Comparison of ENCODE assay signal across 38 mouse cellular contexts in the genomic region with DNA sequence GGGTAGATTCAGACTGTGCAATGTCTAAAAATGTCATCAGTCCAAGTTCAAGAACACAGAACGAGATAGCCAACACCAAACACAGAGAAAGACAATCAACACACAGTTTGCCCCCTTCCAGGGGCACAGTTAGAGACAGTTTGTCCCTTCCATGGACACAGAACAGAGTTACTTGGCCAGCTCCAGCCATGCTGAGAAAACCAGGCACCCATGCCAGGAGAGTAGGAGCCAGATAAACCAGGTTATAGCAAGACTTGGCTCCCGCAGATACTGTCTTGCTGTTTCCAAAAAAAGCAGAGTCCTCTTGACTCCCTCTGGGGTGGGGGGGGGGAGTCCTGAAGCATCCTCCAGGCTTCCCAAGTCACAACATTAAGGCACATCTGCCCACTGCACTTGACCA. TPM values are rescaled to one million over a fixed set of nuclear protein-coding genes. Genes with fewer than 3 reads are reported as not detected.
DNase-seq lines count a peak whose midpoint lies in the region; ATAC-seq and TF ChIP-seq lines count a peak whose summit lies in the region.
"Had no signal": no experiment of that assay in that cellular context is flagged by ENCODE, and none has a peak within 500 bp of the region (broad histone marks: within the 10 kb centered on the region; RNA-seq: fewer than 3 reads in every experiment).

No protein-coding gene starts in this region.

- no peak for ATAC-seq in liver, embryonic 12.5 days
- ATAC-seq in intestine, embryonic 15.5 days = no peak
- ATAC-seq: forebrain, embryonic 13.5 days; hindbrain, postnatal 0 days; intestine, embryonic 16.5 days; liver, postnatal 0 days had no signal

- intact Hi-C loops in heart, postnatal 14 days (cut with DNase I) = no loop called here

- H3K4me2 ChIP-seq in liver, embryonic 12.5 days = no peak overlapping the region
- no peak overlapping the region for H3K4me2 ChIP-seq in intestine, embryonic 15.5 days (replicated peaks)
- H3K4me2 ChIP-seq: embryonic facial prominence, embryonic 15.5 days; forebrain, embryonic 13.5 days; heart, embryonic 13.5 days; limb, embryonic 12.5 days; liver, embryonic 11.5 days; midbrain, embryonic 11.5 days; neural tube, embryonic 12.5 days had no signal

- no peak for TF ChIP-seq CTCF in liver, adult 2 months (IDR thresholded peaks at IDR 0.05; ENCODE audit: low read depth, low read length)

- peak; percentile 17 to 45 for DNase-seq in cerebellum, postnatal 14 days
- DNase-seq in cerebellum, adult 9-11 months = no peak
- DNase-seq in liver, adult 2 months (ENCODE audit: extremely low read depth, low read depth, low spot score) = peak; percentile 10
- DNase-seq in heart, postnatal 14 days = peak; percentile 16 to 25
- DNase-seq in right cerebral cortex, postnatal 10 days (ENCODE audit: low spot score in 2 of 2) = no peak
- DNase-seq: adrenal gland, adult 8-10 months; cerebellum, adult 9-10 months; gastrocnemius, postnatal 14 days; kidney, postnatal 14 days; liver, postnatal 0 days; lung, postnatal 36 days; right cerebral cortex, adult 18-20 months; right cerebral cortex, postnatal 4 days; thymus, adult 2 months; thymus, postnatal 36 days had no signal

- H3K9ac ChIP-seq in liver, adult 2 months (ENCODE audit: low read depth, low read length) = no peak overlapping the region
- H3K9ac ChIP-seq in liver, embryonic 12.5 days = no peak overlapping the region
- no peak overlapping the region for H3K9ac ChIP-seq in intestine, embryonic 15.5 days
- H3K9ac ChIP-seq: embryonic facial prominence, embryonic 15.5 days; forebrain, embryonic 13.5 days; heart, embryonic 13.5 days; limb, embryonic 12.5 days; liver, postnatal 0 days; neural tube, embryonic 12.5 days had no signal

- H3K36me3 ChIP-seq in liver, adult 2 months (ENCODE audit: control insufficient read depth, insufficient read depth, low read length) = no peaks in the 10 kb centered on the region
- no peaks in the 10 kb centered on the region for H3K36me3 ChIP-seq in liver, embryonic 12.5 days
- H3K36me3 ChIP-seq in intestine, embryonic 15.5 days = no peaks in the 10 kb centered on the region
- H3K36me3 ChIP-seq: embryonic facial prominence, embryonic 10.5 days; embryonic facial prominence, embryonic 15.5 days; G1E; heart, embryonic 13.5 days; limb, embryonic 12.5 days; neural tube, embryonic 12.5 days had no signal

- H3K9me3 ChIP-seq in liver, embryonic 12.5 days (replicated peaks) = no peaks in the 10 kb centered on the region
- no peaks in the 10 kb centered on the region for H3K9me3 ChIP-seq in intestine, embryonic 15.5 days
- H3K9me3 ChIP-seq: embryonic facial prominence, embryonic 10.5 days; embryonic facial prominence, embryonic 15.5 days; forebrain, embryonic 13.5 days; heart, embryonic 13.5 days; limb, embryonic 12.5 days; neural tube, embryonic 12.5 days had no signal

- no peaks in the 10 kb centered on the region for H3K79me2 ChIP-seq in liver, adult 2 months (ENCODE audit: control insufficient read depth, insufficient read depth, low read length)

- WGBS in liver, adult 2 months = 55% methylated on average over 2 of the region's 2 CpGs
- 53% methylated on average over 2 of the region's 2 CpGs for WGBS in liver, embryonic 12.5 days (ENCODE audit: insufficient replicate concordance)
- 79% methylated on average over 2 of the region's 2 CpGs for WGBS in intestine, embryonic 15.5 days

- no peaks in the 10 kb centered on the region for H3K4me1 ChIP-seq in liver, adult 2 months (ENCODE audit: control insufficient read depth, insufficient read depth, low read length)
- H3K4me1 ChIP-seq in liver, embryonic 12.5 days = no peaks in the 10 kb centered on the region
- H3K4me1 ChIP-seq in intestine, embryonic 15.5 days (replicated peaks) = no peaks in the 10 kb centered on the region
- H3K4me1 ChIP-seq: embryonic facial prominence, embryonic 10.5 days; embryonic facial prominence, embryonic 15.5 days; forebrain, embryonic 13.5 days; heart, embryonic 13.5 days; limb, embryonic 12.5 days; neural tube, embryonic 12.5 days had no signal

- no peak for TF ChIP-seq POLR2A in liver, adult 2 months (IDR thresholded peaks at IDR 0.05; ENCODE audit: extremely low read depth, insufficient read depth, low read length)

- no peak overlapping the region for H3K4me3 ChIP-seq in liver, adult 2 months (ENCODE audit: insufficient read depth, low read depth, low read length)
- no peak overlapping the region for H3K4me3 ChIP-seq in liver, embryonic 12.5 days
- H3K4me3 ChIP-seq in intestine, embryonic 15.5 days (replicated peaks) = no peak overlapping the region
- H3K4me3 ChIP-seq: embryonic facial prominence, embryonic 10.5 days; embryonic facial prominence, embryonic 15.5 days; forebrain, embryonic 13.5 days; heart, embryonic 13.5 days; left cerebral cortex, adult 2 months; limb, embryonic 12.5 days; myocyte; neural tube, embryonic 12.5 days had no signal

- H3K27me3 ChIP-seq in liver, adult 2 months (ENCODE audit: control insufficient read depth, insufficient read depth, low read length) = no peaks in the 10 kb centered on the region
- H3K27me3 ChIP-seq in liver, embryonic 12.5 days (replicated peaks) = no peaks in the 10 kb centered on the region
- no peaks in the 10 kb centered on the region for H3K27me3 ChIP-seq in intestine, embryonic 15.5 days (replicated peaks)
- H3K27me3 ChIP-seq: embryonic facial prominence, embryonic 15.5 days; forebrain, embryonic 13.5 days; heart, embryonic 13.5 days; limb, embryonic 12.5 days; neural tube, embryonic 12.5 days had no signal

- no peak overlapping the region for H3K27ac ChIP-seq in liver, adult 2 months (replicated peaks; ENCODE audit: insufficient read depth, low read depth, low read length)
- H3K27ac ChIP-seq in liver, embryonic 12.5 days = no peak overlapping the region
- H3K27ac ChIP-seq in intestine, embryonic 15.5 days = no peak overlapping the region
- H3K27ac ChIP-seq: embryonic facial prominence, embryonic 10.5 days; embryonic facial prominence, embryonic 15.5 days; forebrain, embryonic 13.5 days; heart, embryonic 13.5 days; hindbrain, postnatal 0 days; left cerebral cortex, adult 2 months; limb, embryonic 12.5 days; neural tube, embryonic 12.5 days had no signal

RNA-seq across cellular contexts. Expression of gene Opn5, which starts 19.0 kb away (rescaled TPM):
- total RNA-seq in liver, adult 2 months (2014; rRNA removed) = not detected in 2 replicates
- not detected in 2 replicates for polyA plus RNA-seq in liver, adult 2 months (2012; rRNA removed)
- polyA plus RNA-seq in liver, embryonic 12.5 days (2016; fragmentation: Nextera tagmentation; extraction: Ambion mirVana) = not detected in 2 replicates
- not detected for total RNA-seq in heart, postnatal 14 days (2021)
- polyA plus RNA-seq in intestine, embryonic 15.5 days (2015; fragmentation: Nextera tagmentation; extraction: Ambion mirVana) = not detected in 2 replicates
- total RNA-seq: adrenal gland, adult 8-10 months; adrenal gland, postnatal 4 days; G1E; gastrocnemius, postnatal 14 days; hindbrain, postnatal 0 days; layer of hippocampus, postnatal 10 days; left cerebral cortex, adult 2 months; left cerebral cortex, postnatal 25 days; megakaryocyte, adult 5-6 weeks had no signal
- polyA plus RNA-seq: embryonic facial prominence, embryonic 10.5 days; embryonic facial prominence, embryonic 15.5 days; G1E; heart, embryonic 13.5 days; hindbrain, embryonic 11.5 days; hindbrain, postnatal 0 days; intestine, embryonic 16.5 days; limb, embryonic 12.5 days; liver, embryonic 11.5 days; liver, postnatal 0 days; lung, embryonic 16.5 days; midbrain, postnatal 0 days; myocyte; spleen, adult 2 months; thymus, adult 2 months had no signal

Comparison
In these comparisons a context has a peak if more than half of its experiments do, and no peak if none do; other contexts are left out.
1. DNase-seq: peak in cerebellum, postnatal 14 days (2 of 2), liver, adult 2 months (single experiment) and heart, postnatal 14 days (2 of 2); none in cerebellum, adult 9-11 months (single experiment) and right cerebral cortex, postnatal 10 days (0 of 2).